Mouse (Mus musculus) G1E (cell line): ENCODE results near the gene Nfkb1. TPM values are rescaled to one million over a fixed set of nuclear protein-coding genes. Genes with fewer than 3 reads are reported as not detected.

Experiments used
- ATAC-seq: 2 replicates; pipeline ENCODE4 v1.8.0; 2016; ENCODE audit warnings: mild to moderate bottlenecking; ENCODE audit not compliant: insufficient number of reproducible peaks, poor library complexity, low FRiP score, severe bottlenecking; ENCODE audit errors: extremely low read depth
- DNase-seq: peaks from one replicate; pipeline ENCODE4 v3.0.0; 2012; ENCODE audit warnings: low spot score
- H3K27me3 ChIP-seq: 2 replicates; pipeline ENCODE4 v1.6.1; 2012; ENCODE audit warnings: mild to moderate bottlenecking, low read length, inconsistent platforms; ENCODE audit not compliant: insufficient read depth
- H3K36me3 ChIP-seq: replicated peaks from 2 replicates; pipeline ENCODE3; 2012; ENCODE audit warnings: mild to moderate bottlenecking, inconsistent platforms
- H3K4me1 ChIP-seq: 2 replicates; pipeline ENCODE4 v1.6.1; 2012; ENCODE audit warnings: low read depth, low read length, inconsistent platforms, mixed read lengths; ENCODE audit not compliant: insufficient read depth
- H3K4me3 ChIP-seq: 2 replicates; pipeline ENCODE4 v1.5.1; 2012; ENCODE audit warnings: low read depth, mild to moderate bottlenecking, inconsistent platforms, low read length, moderate library complexity, mixed read lengths
- H3K9me3 ChIP-seq: replicated peaks from 2 replicates; pipeline ENCODE4 v1.6.1; 2012; ENCODE audit warnings: inconsistent platforms
- CTCF ChIP-seq: IDR thresholded peaks from 2 replicates; pipeline ENCODE4 v1.5.1; 2012; ENCODE audit warnings: low read depth, low read length, inconsistent platforms, mixed read lengths
- GATA1 ChIP-seq: IDR thresholded peaks from 2 replicates; pipeline ENCODE4 v1.6.1; 2012; ENCODE audit warnings: borderline replicate concordance, low read length, inconsistent platforms, mixed read lengths
- GATA2 ChIP-seq: IDR thresholded peaks from 2 replicates; pipeline ENCODE4 v1.6.1; 2012; ENCODE audit warnings: low read depth, low read length, inconsistent platforms, borderline replicate concordance
- POLR2AphosphoS5 ChIP-seq: IDR thresholded peaks from 2 replicates; pipeline ENCODE4 v1.6.1; 2012; ENCODE audit warnings: low read depth, low read length, inconsistent platforms; ENCODE audit not compliant: insufficient replicate concordance
- TAL1 ChIP-seq: conservative IDR thresholded peaks from 2 replicates; pipeline ENCODE4 v1.6.1; 2012; ENCODE audit warnings: low read depth, low read length, inconsistent platforms, mixed read lengths
- polyA plus RNA-seq: library from polyadenylated mRNA; stranded (reverse); fragments of >175 nt; gene quantifications from 2 replicates; pipeline ENCODE4 v1.2.3, GENCODE M21; 2012
- total RNA-seq, 2 experiments: library from RNA; stranded (forward) in 1 of 2; stranded (reverse) in 1 of 2; fragments of 200-1000 nt in 1 of 2; fragments of >200 nt in 1 of 2; fragmentation: Nextera tagmentation in 1 of 2; gene quantifications; 2 replicates each; pipeline ENCODE4 v1.2.3; 2014 to 2017

Nfkb1 gene
- total and polyA plus RNA-seq, 3 experiments: 3.5 to 11.0 (median 3.8) TPM

GRCm38 (mm10) chr3:135581606-135582117 is 109.7 kb downstream of the Nfkb1 start:
- peaks cover 40% of the 10 kb centered on the region for H3K4me1 ChIP-seq
- H3K4me3 ChIP-seq: no peak overlapping the region
- ATAC-seq (no peak), DNase-seq (peak; percentile 28)
- TF ChIP-seq GATA2: no peak
- TF ChIP-seq CTCF: no peak
- peaks cover 15% of the 10 kb centered on the region for H3K36me3 ChIP-seq
- H3K9me3 ChIP-seq: peaks cover 3% of the 10 kb centered on the region; the same call in 1 of the 2 replicates
- peaks cover 11% of the 10 kb centered on the region; the same call in 1 of the 2 replicates for H3K27me3 ChIP-seq

GRCm38 (mm10) chr3:135580439-135581275 is 110.7 kb downstream of the Nfkb1 start:
- peaks cover 11% of the 10 kb centered on the region; the same call in 1 of the 2 replicates for H3K27me3 ChIP-seq
- peaks cover 10% of the 10 kb centered on the region for H3K36me3 ChIP-seq
- TF ChIP-seq POLR2AphosphoS5 (no peak), TAL1 (no peak), GATA2 (no peak), GATA1 (no peak), CTCF (no peak)
- H3K4me1 ChIP-seq: peaks cover 36% of the 10 kb centered on the region
- no peak for ATAC-seq
- peaks cover 3% of the 10 kb centered on the region; the same call in 1 of the 2 replicates for H3K9me3 ChIP-seq
- no peak for DNase-seq
- no peak overlapping the region for H3K4me3 ChIP-seq

- H3K9me3 ChIP-seq: peaks cover 3% of the 10 kb centered on the region; the same call in 1 of the 2 replicates
- DNase-seq (no peak), ATAC-seq (no peak)
- peaks cover 11% of the 10 kb centered on the region; the same call in 1 of the 2 replicates for H3K27me3 ChIP-seq
- TF ChIP-seq CTCF (no peak), GATA1 (no peak), TAL1 (no peak), GATA2 (no peak), POLR2AphosphoS5 (no peak)
- no peak overlapping the region for H3K4me3 ChIP-seq
- peaks cover 30% of the 10 kb centered on the region for H3K4me1 ChIP-seq
- H3K36me3 ChIP-seq: peaks cover under 1% of the 10 kb centered on the region
These were observed 112.2 kb downstream of the Nfkb1 start for GRCm38 (mm10) chr3:135579179-135579578.

GRCm38 (mm10) chr3:135578588-135579140 is 112.7 kb downstream of the Nfkb1 start:
- Histone ChIP-seq H3K9me3 (peaks cover 3% of the 10 kb centered on the region; the same call in 1 of the 2 replicates), H3K4me1 (peaks cover 30% of the 10 kb centered on the region), H3K36me3 (no peaks in the 10 kb centered on the region), H3K27me3 (peaks cover 11% of the 10 kb centered on the region; the same call in 1 of the 2 replicates), H3K4me3 (no peak overlapping the region)
- TF ChIP-seq CTCF (no peak), GATA1 (no peak), TAL1 (no peak), GATA2 (no peak), POLR2AphosphoS5 (no peak)
- DNase-seq (no peak), ATAC-seq (no peak)

- ATAC-seq (no peak), DNase-seq (no peak)
- Histone ChIP-seq H3K4me3 (no peak overlapping the region), H3K27me3 (peaks cover 10% of the 10 kb centered on the region; the same call in 1 of the 2 replicates), H3K4me1 (peaks cover 15% of the 10 kb centered on the region; the same call in 1 of the 2 replicates), H3K36me3 (peaks cover 14% of the 10 kb centered on the region), H3K9me3 (peaks cover 3% of the 10 kb centered on the region; the same call in 1 of the 2 replicates)
- TF ChIP-seq CTCF (no peak), GATA1 (no peak), TAL1 (no peak)
These were observed 116.2 kb downstream of the Nfkb1 start for GRCm38 (mm10) chr3:135575126-135575525.

- Histone ChIP-seq H3K4me1 (peaks cover 20% of the 10 kb centered on the region), H3K36me3 (peaks cover 18% of the 10 kb centered on the region), H3K9me3 (peaks cover 3% of the 10 kb centered on the region; the same call in 1 of the 2 replicates), H3K27me3 (no peaks in the 10 kb centered on the region; the same call in 1 of the 2 replicates), H3K4me3 (no peak overlapping the region)
- ATAC-seq: no peak
- no peak for DNase-seq
- TF ChIP-seq GATA1: no peak
- TF ChIP-seq CTCF: no peak
- TF ChIP-seq GATA2: no peak
These were observed 118.3 kb downstream of the Nfkb1 start for GRCm38 (mm10) chr3:135573051-135573450.
